Mouse (Mus musculus) lung, postnatal 14 days (tissue): ENCODE measurements around the gene Tdp1.
"Not testable (repeated sequence)": the region's sequence is repeated elsewhere in the genome, so short reads cannot be mapped to it uniquely, and the experiment has no call there.

Experiments
- DNase-seq: peaks from one replicate; pipeline ENCODE4 v3.0.0; 2021

Tdp1 gene

DNA sequence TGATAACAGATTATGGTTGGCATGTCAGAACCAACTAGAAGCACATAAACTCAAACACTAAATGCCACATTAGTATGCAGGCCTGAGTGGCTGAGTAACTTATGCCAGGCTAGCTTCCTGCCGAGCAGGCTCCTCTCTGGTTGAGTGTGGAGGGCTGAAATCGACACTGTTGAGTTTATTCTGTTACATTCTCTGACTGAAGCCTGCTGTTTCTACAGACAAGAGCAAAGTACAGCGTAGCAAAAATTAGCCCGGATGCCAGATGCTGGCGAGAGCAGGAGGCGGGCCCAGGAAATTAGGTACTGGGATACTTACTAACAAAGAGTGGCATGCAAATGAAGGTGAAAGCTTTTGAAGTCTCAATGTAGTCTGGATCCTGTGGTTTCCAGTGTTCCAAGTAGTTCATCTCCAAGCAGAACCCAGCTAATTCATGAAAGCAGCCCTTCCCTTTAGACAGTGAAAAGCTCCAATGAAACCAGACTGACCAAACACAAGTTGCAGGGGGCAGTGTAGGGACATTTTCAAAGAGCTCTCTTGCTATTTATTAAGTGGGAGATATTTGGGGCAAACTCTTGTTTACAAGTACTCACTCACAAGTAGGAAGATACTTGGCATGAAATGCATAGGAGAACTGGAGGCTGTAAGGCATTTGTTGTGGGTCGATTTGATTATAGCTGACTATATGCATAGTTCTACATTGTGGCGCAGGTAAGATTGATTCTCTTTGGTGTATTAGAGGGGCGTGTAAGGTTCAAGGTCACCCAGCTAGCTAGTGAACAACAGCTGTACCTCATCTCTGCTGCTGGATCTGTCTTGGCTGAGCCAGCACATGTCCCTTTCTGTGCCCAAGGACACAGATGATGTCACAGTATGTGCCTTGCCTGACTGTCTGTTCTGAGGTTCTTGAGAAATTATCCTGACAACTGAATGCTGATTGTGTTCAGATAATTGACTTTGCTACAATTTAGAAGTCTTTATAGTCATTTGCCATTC lies 74.0 kb downstream of the Tdp1 start:
- DNase-seq: no peak

GRCm38 (mm10) chr12:99959291-99959690 lies 75.0 kb downstream of the Tdp1 start:
- DNase-seq: no peak

DNA sequence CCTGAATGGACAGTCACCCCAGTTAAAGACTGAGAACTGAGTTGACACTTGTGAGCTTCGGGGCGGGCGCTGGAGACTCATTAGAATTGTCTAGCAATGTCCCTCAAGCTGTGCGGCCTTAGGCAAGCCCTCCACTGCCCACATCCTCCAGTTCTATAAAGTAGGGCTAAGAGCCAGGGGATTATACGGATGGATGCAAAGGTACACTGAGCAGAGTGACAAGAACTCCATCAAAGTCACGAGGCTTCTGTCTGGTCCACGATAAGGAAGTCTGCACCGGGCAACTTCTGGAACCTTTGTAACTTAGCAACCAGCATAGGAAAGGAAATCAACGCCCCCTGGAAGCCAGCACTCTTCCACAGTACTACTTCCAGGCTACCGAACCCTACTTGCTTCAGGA lies 75.6 kb downstream of the Tdp1 start:
- no peak for DNase-seq

- DNase-seq: no peak
Measured at GRCm38 (mm10) chr12:99960675-99961074, 76.4 kb downstream of the Tdp1 start.

- peak; percentile 70 for DNase-seq
Measured at GRCm38 (mm10) chr12:99964301-99965202, 80.2 kb downstream of the Tdp1 start, which contains the start of gene Kcnk13. TSS of gene Kcnk13 (plus strand) at chr12:99964499.

DNA sequence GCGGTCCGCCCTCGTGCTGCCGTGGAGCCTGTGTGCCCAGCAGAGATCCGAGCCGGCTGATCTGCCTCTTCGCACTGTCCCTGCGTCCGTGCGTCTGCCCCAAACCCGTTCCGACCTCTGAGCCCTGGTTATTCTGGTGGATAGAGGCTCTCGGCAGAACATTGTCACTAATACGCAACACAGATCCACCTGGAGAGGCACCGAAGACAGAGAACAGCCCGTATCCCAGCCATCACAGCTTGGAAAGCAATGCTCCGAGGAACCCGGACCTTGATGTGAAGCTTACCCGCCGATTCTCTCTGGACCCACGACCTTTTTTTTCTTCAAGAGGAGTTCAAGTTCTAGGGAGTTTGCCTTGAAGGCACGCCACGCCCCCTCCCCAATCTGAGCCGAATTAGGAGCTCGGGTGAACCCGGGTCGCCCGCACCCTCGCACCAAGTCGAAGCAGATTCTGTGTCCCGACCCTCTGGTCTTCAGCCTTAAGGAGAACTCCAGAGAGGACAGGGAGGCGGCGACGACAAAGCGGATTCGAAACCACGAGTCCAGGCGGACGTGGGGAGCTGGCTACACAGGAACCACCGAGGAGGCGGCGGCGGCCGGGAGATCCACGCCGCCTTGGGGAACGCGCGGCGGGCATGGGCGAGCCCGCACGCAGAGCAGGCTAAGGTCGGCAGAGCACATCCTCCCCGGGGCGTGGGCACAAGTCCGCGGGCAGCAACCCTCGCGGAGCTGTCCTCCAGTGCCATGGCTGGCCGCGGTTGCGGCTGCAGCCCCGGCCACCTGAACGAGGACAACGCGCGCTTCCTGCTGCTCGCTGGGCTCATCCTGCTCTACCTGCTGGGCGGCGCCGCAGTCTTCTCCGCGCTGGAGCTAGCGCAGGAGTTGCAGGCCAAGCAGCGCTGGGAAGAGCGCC lies 81.1 kb downstream of the Tdp1 start:
- peak; percentile 37 for DNase-seq

DNA sequence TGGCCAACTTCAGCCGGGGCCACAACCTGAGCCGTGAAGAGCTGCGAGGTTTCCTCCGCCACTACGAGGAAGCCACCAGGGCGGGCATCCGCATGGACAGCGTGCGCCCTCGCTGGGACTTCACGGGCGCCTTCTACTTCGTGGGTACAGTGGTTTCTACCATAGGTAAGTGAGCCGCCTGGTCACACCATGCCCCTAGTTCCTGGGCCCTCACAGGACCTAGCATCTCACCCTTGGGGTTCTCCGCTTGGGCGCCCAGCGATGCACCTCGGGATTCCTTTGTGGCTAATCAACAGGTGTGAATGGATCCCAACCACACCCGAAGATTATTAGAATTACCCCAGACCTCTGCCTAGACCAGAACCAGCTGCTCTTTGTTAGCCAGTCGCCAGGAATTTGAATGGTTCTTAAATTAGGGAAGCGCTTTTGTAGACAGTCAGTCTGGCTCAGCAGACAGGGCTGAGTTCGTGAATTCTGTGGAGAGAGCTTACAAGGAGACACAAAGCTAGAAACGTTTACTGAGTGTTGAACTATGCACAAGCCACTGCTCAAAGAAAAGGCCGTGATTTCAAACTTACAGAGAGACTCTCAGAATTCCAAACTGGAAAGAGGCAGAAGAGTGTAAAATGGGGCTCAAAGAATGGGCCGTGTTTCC lies 81.9 kb downstream of the Tdp1 start:
- no peak for DNase-seq

DNA sequence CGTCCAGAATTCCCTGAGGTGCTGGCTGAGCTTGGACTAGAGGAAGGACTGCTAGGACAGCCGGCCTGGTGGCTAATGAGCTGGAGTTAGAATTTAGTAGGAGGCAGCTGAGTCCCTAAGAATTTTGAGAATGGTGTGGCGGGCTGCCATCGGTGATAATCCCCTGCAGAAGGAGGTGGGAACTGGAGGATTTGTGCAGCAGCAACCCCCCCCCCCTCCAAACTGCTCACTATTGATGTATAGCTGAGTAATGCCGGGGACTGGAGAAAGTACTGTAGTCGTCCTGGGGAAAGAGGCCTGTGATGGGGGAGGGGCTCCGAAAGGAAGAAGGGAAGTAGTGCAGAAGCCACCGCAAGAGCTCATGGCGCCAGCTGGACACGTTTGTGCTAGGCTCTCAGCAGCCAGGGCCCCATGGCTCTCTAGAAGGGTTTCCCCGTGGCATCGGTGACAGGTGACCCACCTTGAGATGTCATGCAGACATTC lies 82.6 kb downstream of the Tdp1 start:
- no peak for DNase-seq

DNA sequence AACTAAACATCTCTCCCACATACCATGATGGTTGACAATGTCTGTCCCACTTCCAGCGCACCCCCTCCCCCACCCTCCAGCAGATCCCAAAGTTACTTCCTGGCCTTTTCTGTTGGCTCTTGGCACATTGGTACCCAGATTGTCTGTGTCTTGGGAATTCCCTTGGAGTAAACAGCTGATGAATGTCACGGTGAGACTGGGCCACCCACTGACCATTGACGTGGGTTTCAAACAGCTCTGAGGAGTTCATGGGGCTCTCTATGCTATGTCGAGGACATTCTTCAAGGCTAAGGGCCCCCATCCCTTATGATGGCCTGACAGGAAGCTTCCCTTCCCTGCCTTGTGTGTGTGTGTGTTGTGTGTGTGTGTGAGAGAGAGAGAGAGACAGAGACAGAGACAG lies 85.6 kb downstream of the Tdp1 start:
- no peak for DNase-seq

GRCm38 (mm10) chr12:99971205-99971894 lies 87.0 kb downstream of the Tdp1 start:
- not testable (repeated sequence) for DNase-seq

DNA sequence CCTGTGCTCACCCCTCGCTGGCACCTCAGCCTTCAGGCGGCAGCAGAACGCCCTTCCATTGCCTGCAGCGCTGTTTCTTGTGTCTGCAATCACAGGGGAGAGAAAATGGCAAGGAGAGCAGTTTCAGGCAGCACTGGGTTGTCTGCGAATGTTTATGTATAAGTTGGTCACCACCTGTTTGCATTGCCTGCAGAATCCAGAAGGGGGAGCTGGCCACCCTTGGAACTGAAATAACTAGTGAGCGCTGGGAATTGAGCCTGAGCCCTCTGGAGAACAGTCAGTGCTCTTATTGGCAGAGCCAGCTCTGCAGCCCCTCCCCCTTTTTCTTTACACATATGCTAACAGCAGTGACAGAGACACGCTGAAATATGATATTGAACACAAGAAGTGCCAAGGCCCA lies 88.5 kb downstream of the Tdp1 start:
- no peak for DNase-seq

GRCm38 (mm10) chr12:99973659-99974058 lies 89.3 kb downstream of the Tdp1 start:
- no peak for DNase-seq

GRCm38 (mm10) chr12:99979541-99979940 lies 95.2 kb downstream of the Tdp1 start:
- no peak for DNase-seq

DNA sequence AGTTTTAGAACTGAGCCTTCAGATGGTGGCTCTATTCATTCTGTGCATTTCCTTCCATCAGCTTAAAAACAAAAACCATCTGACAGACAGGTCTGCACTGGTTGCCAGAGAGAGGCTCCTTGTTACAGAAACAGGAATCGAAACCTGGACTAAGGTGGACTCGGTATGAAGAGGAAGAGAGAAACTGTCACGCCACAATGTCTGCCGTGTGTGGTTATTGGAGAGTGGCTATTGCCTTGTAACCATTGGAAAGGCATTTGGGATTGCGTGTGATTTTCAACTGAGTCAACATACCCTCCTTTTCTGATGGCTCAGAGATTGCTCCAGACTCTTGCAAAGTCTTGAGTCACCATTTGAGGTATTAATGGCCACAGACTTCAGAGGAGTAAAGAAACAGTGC lies 102.5 kb downstream of the Tdp1 start:
- no peak for DNase-seq

GRCm38 (mm10) chr12:99988144-99988543 lies 103.8 kb downstream of the Tdp1 start:
- peak; percentile 43 for DNase-seq

GRCm38 (mm10) chr12:99992362-99992862 lies 108.1 kb downstream of the Tdp1 start:
- DNase-seq: no peak

DNA sequence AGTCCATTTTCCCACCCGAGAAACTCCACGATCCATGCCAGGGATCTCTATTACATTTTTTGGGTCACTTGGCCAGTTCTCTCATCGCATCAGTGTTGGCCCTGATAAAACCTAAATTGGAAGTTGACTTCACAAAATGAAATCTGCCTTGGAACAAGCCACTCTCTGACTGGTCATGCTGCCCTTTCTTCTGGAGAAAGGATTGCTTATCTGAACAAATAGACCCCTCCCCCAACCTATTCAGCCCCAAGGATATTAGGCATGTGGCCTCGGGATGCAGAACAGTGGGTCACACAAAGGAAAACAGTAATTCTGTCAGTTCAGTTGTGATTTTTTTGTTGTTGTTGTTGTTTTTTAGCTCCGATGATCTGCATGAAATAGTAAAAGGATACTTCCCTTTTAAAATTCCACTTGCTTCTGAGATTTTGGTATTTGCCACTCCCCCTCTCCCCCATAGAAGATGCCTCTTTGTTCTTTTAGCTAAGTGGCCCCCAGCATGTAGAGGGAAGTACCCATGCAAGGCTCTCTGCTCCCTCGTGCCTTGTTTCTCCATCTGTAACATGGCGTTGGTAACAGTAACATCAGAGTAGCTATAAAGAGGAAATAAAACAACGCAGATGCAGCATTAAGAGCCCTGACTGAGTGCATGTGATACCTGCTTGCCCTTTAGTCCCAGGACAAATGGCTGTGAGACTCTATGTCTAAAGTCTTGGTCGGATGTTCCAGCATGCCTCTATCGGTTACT lies 109.0 kb downstream of the Tdp1 start:
- no peak for DNase-seq

DNA sequence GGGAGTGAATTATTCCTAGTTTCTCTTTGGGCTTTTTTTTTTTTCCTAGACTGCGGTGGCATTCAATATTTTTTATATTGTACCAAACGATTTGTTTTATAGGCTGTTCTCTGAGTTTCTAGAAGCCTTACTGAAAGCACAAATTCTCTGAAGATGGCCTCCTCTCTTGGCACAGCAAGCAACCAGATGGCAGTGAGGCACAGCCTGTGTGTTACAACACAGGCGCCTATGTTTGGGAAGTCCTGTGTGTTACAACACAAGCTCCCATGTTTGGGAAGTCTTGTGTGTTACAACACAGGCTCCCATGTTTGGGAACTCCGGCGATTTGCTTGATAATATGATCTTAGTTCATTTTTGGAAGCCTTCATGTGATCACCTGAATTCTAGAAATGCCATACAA lies 111.6 kb downstream of the Tdp1 start:
- DNase-seq: no peak

DNA sequence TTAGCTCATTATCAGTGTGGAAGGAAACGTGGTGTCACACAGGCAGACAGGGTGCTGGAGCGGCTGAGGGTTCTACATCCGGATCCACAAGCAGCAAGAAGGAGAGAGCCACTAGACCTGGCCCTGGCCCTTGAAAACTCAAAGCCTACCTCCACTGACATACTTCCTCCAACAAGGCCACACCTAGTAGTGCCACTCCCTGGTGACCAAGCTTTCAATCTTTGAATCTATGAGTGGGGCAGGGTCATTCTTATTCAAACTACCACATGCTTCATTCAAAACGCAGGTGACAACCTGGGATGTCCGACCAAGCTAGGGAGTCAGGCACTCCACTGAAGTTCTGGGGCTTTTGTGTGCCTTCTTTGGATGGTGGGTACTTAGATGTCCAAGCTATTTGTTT lies 115.4 kb downstream of the Tdp1 start:
- DNase-seq: no peak

GRCm38 (mm10) chr12:100000381-100000780 lies 116.1 kb downstream of the Tdp1 start:
- DNase-seq: no peak
